Mouse (Mus musculus) heart, adult 2 months (tissue): ENCODE results near the gene Mpp2.

Experiments used
- CTCF ChIP-seq: fragments of 200-600 bp; IDR thresholded peaks from 2 replicates; pipeline ENCODE4 v1.8.1; 2022; ENCODE audit warnings: antibody characterized with exemption, mild to moderate bottlenecking, moderate library complexity
- POLR2A ChIP-seq: fragments of 200-500 bp; IDR thresholded peaks from 2 replicates; pipeline ENCODE4 v1.6.1; 2011; ENCODE audit warnings: mild to moderate bottlenecking, low read depth, low read length, control low read depth; ENCODE audit not compliant: insufficient read depth

- TF ChIP-seq CTCF (no peak), POLR2A (no peak)
These were observed 1.1 kb downstream of the Mpp2 start for GRCm38 (mm10) chr11:102087081-102087751.
